Mouse (Mus musculus) forebrain, embryonic 14.5 days (tissue): Measurements from ENCODE around the gene Trappc3. TPM values are rescaled to one million over a fixed set of nuclear protein-coding genes. Genes with fewer than 3 reads are reported as not detected.

Experiments
- ATAC-seq: fragments of 200-750 bp; cut with Nextera tagmentation; 2 replicates; pipeline ENCODE4 v1.8.0; 2017; ENCODE audit warnings: mild to moderate bottlenecking, moderate library complexity
- DNase-seq: peaks from one replicate; pipeline ENCODE4 v3.0.0-alpha.2; 2015; ENCODE audit warnings: low spot score
- H3K27ac ChIP-seq: fragments of 300-500 bp; sonication (generic); 2 replicates; pipeline ENCODE4 v1.5.1; 2014; ENCODE audit warnings: low read depth, mild to moderate bottlenecking, control low read depth, low read length, moderate library complexity
- H3K27me3 ChIP-seq: fragments of 300-500 bp; sonication (generic); replicated peaks from 2 replicates; pipeline ENCODE4 v1.6.1; 2014; ENCODE audit warnings: low read length, control low read depth, mixed read lengths; ENCODE audit not compliant: control insufficient read depth, insufficient read depth
- H3K36me3 ChIP-seq: fragments of 300-500 bp; sonication (generic); 2 replicates; pipeline ENCODE4 v1.6.1; 2014; ENCODE audit warnings: low read length, control low read depth; ENCODE audit not compliant: control insufficient read depth, insufficient read depth
- H3K4me1 ChIP-seq: fragments of 300-500 bp; sonication (generic); 2 replicates; pipeline ENCODE4 v1.6.1; 2014; ENCODE audit warnings: antibody characterized with exemption, low read length, control low read depth; ENCODE audit not compliant: control insufficient read depth, insufficient read depth
- H3K4me2 ChIP-seq: fragments of 300-500 bp; sonication (generic); 2 replicates; pipeline ENCODE4 v1.6.1; 2014; ENCODE audit warnings: mild to moderate bottlenecking, control low read depth, low read length
- H3K4me3 ChIP-seq: fragments of 300-500 bp; sonication (generic); 2 replicates; pipeline ENCODE4 v1.5.1; 2014; ENCODE audit warnings: low read depth, low read length, control low read depth
- H3K9ac ChIP-seq: fragments of 300-500 bp; sonication (generic); 2 replicates; pipeline ENCODE4 v1.6.1; 2014; ENCODE audit warnings: mild to moderate bottlenecking, low read length, control low read depth, moderate library complexity
- H3K9me3 ChIP-seq: fragments of 300-500 bp; sonication (generic); replicated peaks from 2 replicates; pipeline ENCODE4 v1.6.1; 2016; ENCODE audit warnings: low read length, control low read depth, mixed read lengths; ENCODE audit not compliant: control insufficient read depth
- WGBS: fragments of 180-500 bp; shearing (Covaris S2); extraction: QIAGEN DNeasy Blood & Tissue Kit; methylation state at CpG from one replicate; pipeline ENCODE4 v1.1.7; 2014; 5-methylcytosine and 5-hydroxymethylcytosine counted together
- polyA plus RNA-seq: library from polyadenylated mRNA; unstranded; fragments of >200 nt; fragmentation: Nextera tagmentation; extraction: Ambion mirVana; gene quantifications from 2 replicates; pipeline ENCODE4 v1.2.1, GENCODE M21; 2014

Trappc3 gene
- polyA plus RNA-seq, 1 experiment from 2014 or later, result 36.9 TPM

DNA sequence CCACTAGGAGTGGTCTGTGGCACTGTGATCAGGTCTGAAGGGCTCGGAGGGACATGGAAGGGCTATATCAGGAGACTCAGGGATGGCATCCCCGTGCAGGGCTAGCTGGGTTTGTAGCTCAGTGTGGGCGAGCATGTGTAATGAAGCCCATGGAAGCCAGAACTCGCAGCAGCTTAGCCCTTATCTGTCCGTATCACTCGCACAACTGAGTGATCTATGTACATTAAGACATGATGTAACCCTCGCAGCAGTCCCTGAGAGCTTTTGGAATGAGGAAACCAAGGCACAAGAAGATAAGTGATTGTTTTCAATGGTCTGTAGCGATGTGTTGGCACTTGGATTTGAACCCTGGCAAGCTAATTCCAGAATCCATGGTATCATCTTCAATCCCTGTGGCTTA lies 21.5 kb downstream of the Trappc3 start:
- Histone ChIP-seq H3K27me3 (peaks cover 32% of the 10 kb centered on the region), H3K9me3 (no peaks in the 10 kb centered on the region), H3K27ac (no peak overlapping the region), H3K36me3 (no peaks in the 10 kb centered on the region), H3K4me3 (no peak overlapping the region), H3K4me2 (no peak overlapping the region), H3K9ac (no peak overlapping the region; the same call in 1 of the 2 replicates), H3K4me1 (no peaks in the 10 kb centered on the region)
- DNase-seq (no peak), ATAC-seq (no peak)
- WGBS, result 87% methylated on average over 8 of the region's 8 CpGs

- Histone ChIP-seq H3K36me3 (no peaks in the 10 kb centered on the region), H3K4me1 (no peaks in the 10 kb centered on the region), H3K9ac (no peak within 1 kb of the TSS; the same call in 1 of the 2 replicates), H3K4me2 (peak within 1 kb of the TSS; percentile 41), H3K9me3 (no peaks in the 10 kb centered on the region), H3K4me3 (peak within 1 kb of the TSS; percentile 21), H3K27me3 (peaks cover 40% of the 10 kb centered on the region), H3K27ac (no peak within 1 kb of the TSS)
- 5% methylated on average over 30 of the region's 42 CpGs for WGBS
- DNase-seq (no peak), ATAC-seq (no peak)
Observed at GRCm38 (mm10) chr4:126286492-126286891, 24.4 kb downstream of the Trappc3 start, which contains the start of gene Col8a2. Gene Col8a2, plus strand, starts transcription at chr4:126286793.

DNA sequence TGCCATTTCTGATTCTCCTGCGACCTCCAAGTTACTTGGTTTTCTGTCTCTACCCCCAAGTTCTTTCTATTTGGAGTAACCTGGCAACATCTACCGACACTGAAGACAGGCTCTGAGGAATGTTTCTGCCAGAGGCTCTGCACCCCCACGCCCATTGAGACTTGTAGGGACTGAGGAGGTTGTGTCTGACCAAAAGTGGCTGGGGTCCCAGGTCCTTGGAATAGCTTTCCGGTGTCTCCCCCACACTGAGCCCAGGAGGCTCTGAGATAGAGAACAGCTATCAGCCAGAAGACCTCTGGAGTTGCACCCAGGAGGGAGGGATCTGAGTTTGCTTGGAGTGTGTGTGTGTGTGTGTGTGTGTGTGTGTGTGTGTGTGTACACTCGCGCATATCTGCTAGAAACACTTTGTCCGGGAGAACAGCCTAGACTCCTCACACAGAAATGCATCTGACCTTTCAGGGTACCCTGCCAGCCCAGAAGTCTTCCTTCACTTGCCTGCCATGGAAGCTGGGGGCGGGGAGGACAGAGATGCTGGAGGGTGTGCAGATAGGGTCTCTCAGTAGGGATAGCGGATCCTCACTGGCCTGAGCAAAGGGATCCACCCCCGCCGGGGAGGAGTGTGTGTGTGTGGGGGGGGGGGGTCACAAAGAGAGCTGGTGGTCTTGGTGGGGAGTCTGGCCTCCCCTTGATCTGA lies 25.3 kb downstream of the Trappc3 start:
- Histone ChIP-seq H3K9ac (no peak overlapping the region), H3K4me1 (no peaks in the 10 kb centered on the region), H3K4me2 (no peak overlapping the region), H3K36me3 (no peaks in the 10 kb centered on the region), H3K4me3 (no peak overlapping the region), H3K27me3 (peaks cover 40% of the 10 kb centered on the region), H3K9me3 (no peaks in the 10 kb centered on the region), H3K27ac (no peak overlapping the region)
- WGBS, result 41% methylated on average over 11 of the region's 11 CpGs
- ATAC-seq (no peak), DNase-seq (no peak)

DNA sequence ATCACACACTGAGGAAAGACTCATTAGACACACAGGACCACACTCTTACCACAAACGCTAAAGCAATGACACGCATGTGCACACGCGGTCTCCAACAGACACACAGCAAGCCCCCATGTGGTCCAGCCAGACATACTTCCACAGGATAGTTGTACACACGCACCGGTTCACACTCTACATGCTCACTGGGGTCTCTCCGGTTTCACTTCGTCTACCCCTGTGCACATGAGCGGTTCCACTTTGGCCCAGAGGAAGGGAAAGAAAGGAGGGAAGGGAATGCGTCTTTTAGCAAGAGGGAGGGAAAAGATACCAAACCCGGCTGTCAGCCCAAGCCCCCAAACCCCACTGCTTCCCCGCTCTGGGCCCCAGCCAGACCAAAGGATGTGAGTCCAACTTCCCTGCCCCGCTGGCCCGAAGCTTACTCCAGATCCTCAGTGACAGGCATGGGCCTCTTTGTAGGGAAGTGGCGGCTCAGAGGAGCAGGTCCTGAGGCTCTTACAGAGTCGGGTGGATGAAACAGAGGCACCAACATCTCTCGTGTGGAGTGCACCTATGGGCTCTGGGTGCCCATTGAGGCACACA lies 26.1 kb downstream of the Trappc3 start:
- no peak overlapping the region for H3K4me3 ChIP-seq
- ATAC-seq (no peak), DNase-seq (no peak)
- no peaks in the 10 kb centered on the region for H3K4me1 ChIP-seq
- H3K36me3 ChIP-seq, result no peaks in the 10 kb centered on the region
- no peak overlapping the region for H3K9ac ChIP-seq
- H3K27ac ChIP-seq, result no peak overlapping the region
- no peaks in the 10 kb centered on the region for H3K9me3 ChIP-seq
- no peak overlapping the region for H3K4me2 ChIP-seq
- WGBS, result 42% methylated on average over 17 of the region's 17 CpGs
- peaks cover 40% of the 10 kb centered on the region for H3K27me3 ChIP-seq

DNA sequence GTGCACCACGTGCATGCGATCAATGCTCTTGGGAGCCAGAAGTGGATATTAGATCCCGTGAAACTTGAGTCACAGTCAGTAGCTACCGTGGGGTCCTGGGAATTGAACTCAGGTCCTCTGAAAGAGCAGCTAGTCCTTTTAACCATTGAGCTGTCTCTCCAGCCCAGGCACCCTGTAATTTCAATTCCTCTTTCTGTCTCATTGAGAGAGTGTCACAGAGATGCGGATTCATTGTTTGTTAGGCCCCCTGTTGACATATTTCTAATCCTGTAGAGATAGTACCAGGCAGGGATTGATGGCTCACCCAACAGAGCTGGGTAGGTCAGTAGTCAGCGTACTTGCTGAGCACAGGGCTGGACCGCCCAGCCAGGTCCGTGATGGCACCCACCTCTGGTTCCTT lies 28.2 kb downstream of the Trappc3 start:
- Histone ChIP-seq H3K4me1 (no peaks in the 10 kb centered on the region), H3K4me3 (no peak overlapping the region), H3K9ac (no peak overlapping the region), H3K27me3 (peaks cover 39% of the 10 kb centered on the region), H3K9me3 (no peaks in the 10 kb centered on the region), H3K4me2 (no peak overlapping the region), H3K36me3 (no peaks in the 10 kb centered on the region), H3K27ac (no peak overlapping the region)
- WGBS, result 84% methylated on average over 8 of the region's 8 CpGs
- ATAC-seq (no peak), DNase-seq (no peak)

- no peak overlapping the region for H3K4me3 ChIP-seq
- H3K27ac ChIP-seq, result no peak overlapping the region
- peaks cover 37% of the 10 kb centered on the region for H3K27me3 ChIP-seq
- no peaks in the 10 kb centered on the region for H3K36me3 ChIP-seq
- 22% methylated on average over 13 of the region's 13 CpGs for WGBS
- no peak for ATAC-seq
- no peak overlapping the region for H3K9ac ChIP-seq
- no peaks in the 10 kb centered on the region for H3K9me3 ChIP-seq
- no peak for DNase-seq
- H3K4me1 ChIP-seq, result no peaks in the 10 kb centered on the region
- H3K4me2 ChIP-seq, result no peak overlapping the region
Observed at GRCm38 (mm10) chr4:126291196-126291595, 29.1 kb downstream of the Trappc3 start.

DNA sequence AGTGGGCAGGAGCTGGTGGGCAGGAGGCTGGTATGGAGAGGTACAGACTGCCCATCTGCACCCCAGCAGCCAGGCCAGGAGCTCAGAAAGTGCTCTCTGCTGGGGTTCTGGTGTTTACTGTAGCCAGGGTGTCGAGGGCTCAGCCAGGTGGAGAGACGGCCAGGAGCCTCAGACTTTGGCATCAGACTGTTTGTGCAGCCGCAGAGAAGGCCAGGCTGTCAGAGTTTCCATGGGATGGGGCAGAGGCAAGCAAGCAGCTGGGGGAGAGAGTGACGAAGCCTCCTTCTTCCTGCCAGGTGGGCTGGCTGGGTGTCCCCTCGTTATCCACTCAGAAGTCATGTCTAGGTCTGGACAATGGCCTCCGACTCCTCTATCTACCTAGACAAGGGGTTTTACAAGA lies 33.0 kb downstream of the Trappc3 start:
- no peak overlapping the region for H3K9ac ChIP-seq
- no peaks in the 10 kb centered on the region for H3K9me3 ChIP-seq
- WGBS, result 61% methylated on average over 6 of the region's 6 CpGs
- no peaks in the 10 kb centered on the region for H3K4me1 ChIP-seq
- no peak overlapping the region for H3K4me2 ChIP-seq
- no peak for DNase-seq
- H3K4me3 ChIP-seq, result no peak overlapping the region
- no peak overlapping the region for H3K27ac ChIP-seq
- H3K27me3 ChIP-seq, result peaks cover 32% of the 10 kb centered on the region
- no peak for ATAC-seq
- no peaks in the 10 kb centered on the region for H3K36me3 ChIP-seq

- Histone ChIP-seq H3K9me3 (no peaks in the 10 kb centered on the region), H3K36me3 (no peaks in the 10 kb centered on the region), H3K4me1 (no peaks in the 10 kb centered on the region), H3K27ac (no peak overlapping the region), H3K27me3 (peaks cover 37% of the 10 kb centered on the region), H3K4me2 (no peak overlapping the region), H3K9ac (no peak overlapping the region), H3K4me3 (no peak overlapping the region)
- 34% methylated on average over 4 of the region's 4 CpGs for WGBS
- ATAC-seq (no peak), DNase-seq (no peak)
Observed at GRCm38 (mm10) chr4:126295937-126296336, 33.8 kb downstream of the Trappc3 start.

GRCm38 (mm10) chr4:126296617-126297101 lies 34.5 kb downstream of the Trappc3 start:
- H3K4me3 ChIP-seq, result peak overlapping the region; percentile 24
- no peaks in the 10 kb centered on the region for H3K9me3 ChIP-seq
- peak; percentile 51 for DNase-seq
- no peaks in the 10 kb centered on the region for H3K36me3 ChIP-seq
- peaks cover 44% of the 10 kb centered on the region for H3K27me3 ChIP-seq
- no peak for ATAC-seq
- H3K27ac ChIP-seq, result no peak overlapping the region
- H3K9ac ChIP-seq, result peak overlapping the region; percentile 57; the same call in 1 of the 2 replicates
- peak overlapping the region; percentile 52 for H3K4me2 ChIP-seq
- under 1% methylated on average over 34 of the region's 34 CpGs for WGBS
- no peaks in the 10 kb centered on the region for H3K4me1 ChIP-seq
